Mouse (Mus musculus): ENCODE measurements around the gene Ascl5.
A peak's percentile ranks its signal among the peaks of the same experiment; 100 is the strongest.

DNA sequence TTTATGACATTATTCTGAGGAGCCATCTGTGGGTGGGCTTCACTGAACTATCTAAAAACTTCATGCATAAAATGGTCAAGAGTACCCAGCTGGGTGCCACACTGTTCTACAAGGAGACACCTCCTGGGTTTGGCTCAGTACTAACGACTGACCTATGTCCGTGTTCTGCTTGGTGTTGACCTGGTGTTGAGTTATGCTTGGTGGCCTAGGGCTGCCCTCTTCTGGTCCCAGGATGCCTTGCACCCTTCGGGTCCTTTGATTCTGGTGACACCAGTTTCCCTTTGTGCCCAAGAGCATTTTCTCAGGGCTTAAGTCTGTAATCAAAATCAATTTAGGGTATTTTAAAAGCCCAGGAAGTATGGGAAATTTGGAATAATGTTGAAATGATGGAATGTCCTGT is 25.5 kb downstream of the Ascl5 start:
- TF ChIP-seq POLR2A (IDR thresholded peaks at IDR 0.05; ENCODE audit: insufficient read depth, low read depth, low read length) (no peak), CTCF (IDR thresholded peaks at IDR 0.05; ENCODE audit: insufficient read depth, low read depth, low read length) (peak; percentile 62)

Data from olfactory bulb, adult 2 months (tissue).